In the genomic region with DNA sequence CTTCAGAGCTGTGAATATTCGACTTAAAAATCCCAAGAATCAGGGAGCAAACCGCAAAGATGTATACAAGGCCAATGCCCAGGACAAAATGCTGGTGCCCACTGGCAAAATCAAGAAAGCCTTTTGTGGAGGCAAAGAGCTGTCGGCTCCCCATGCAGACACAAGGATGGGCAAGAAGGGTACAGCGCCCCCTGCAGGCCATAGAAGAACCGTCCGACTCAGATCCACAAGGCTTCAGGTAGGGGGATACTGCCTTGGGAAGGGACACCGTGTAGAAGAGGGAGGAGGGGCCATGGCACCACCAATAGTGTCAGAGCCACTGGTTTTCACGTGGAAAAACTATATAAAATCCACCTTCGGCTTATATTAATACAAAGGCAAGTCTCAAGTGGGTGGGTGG, we compare ENCODE assay signal across 10 mouse cellular contexts.
DNase-seq lines count a peak whose midpoint lies in the region; ATAC-seq and TF ChIP-seq lines count a peak whose summit lies in the region.
"Had no signal": no experiment of that assay in that cellular context is flagged by ENCODE, and none has a peak within 500 bp of the region (broad histone marks: within the 10 kb centered on the region; RNA-seq: fewer than 3 reads in every experiment).

No protein-coding gene starts in this region.

- TF ChIP-seq EP300 in stomach, postnatal 0 days (optimal IDR thresholded peaks at IDR 0.05) = no peak

- peak; percentile 32; the same call in 1 of the 2 replicates for TF ChIP-seq CTCF in brain, embryonic 14.5 days (IDR thresholded peaks at IDR 0.05; ENCODE audit: borderline replicate concordance, extremely low read depth, insufficient read depth, insufficient read length)
- TF ChIP-seq CTCF in stomach, postnatal 0 days (IDR thresholded peaks at IDR 0.05; ENCODE audit: low read depth) = peak; percentile 38
- no peak for TF ChIP-seq CTCF in kidney, adult 2 months (conservative IDR thresholded peaks at IDR 0.05; ENCODE audit: insufficient read depth, insufficient read length, low read depth, low read length)

- no peak overlapping the region for H3K9ac ChIP-seq in hindbrain, embryonic 11.5 days (ENCODE audit: low read depth, low read length)
- no peak overlapping the region for H3K9ac ChIP-seq in hindbrain, embryonic 13.5 days
- no peak overlapping the region for H3K9ac ChIP-seq in midbrain, embryonic 11.5 days (ENCODE audit: low read length)
- H3K9ac ChIP-seq in midbrain, embryonic 15.5 days = no peak overlapping the region
- no peak overlapping the region for H3K9ac ChIP-seq in stomach, postnatal 0 days (ENCODE audit: low read length)

- no peaks in the 10 kb centered on the region for H3K9me3 ChIP-seq in hindbrain, embryonic 11.5 days (ENCODE audit: control insufficient read depth, low read length)
- no peaks in the 10 kb centered on the region for H3K9me3 ChIP-seq in hindbrain, embryonic 13.5 days
- no peaks in the 10 kb centered on the region for H3K9me3 ChIP-seq in midbrain, embryonic 11.5 days (ENCODE audit: control insufficient read depth, low read length)
- no peaks in the 10 kb centered on the region for H3K9me3 ChIP-seq in midbrain, embryonic 15.5 days
- H3K9me3 ChIP-seq in stomach, postnatal 0 days (ENCODE audit: control insufficient read depth, low read length) = no peaks in the 10 kb centered on the region

- no peaks in the 10 kb centered on the region for H3K27me3 ChIP-seq in hindbrain, embryonic 11.5 days (ENCODE audit: control insufficient read depth, insufficient read depth, low read length)
- no peaks in the 10 kb centered on the region for H3K27me3 ChIP-seq in hindbrain, embryonic 13.5 days
- no peaks in the 10 kb centered on the region for H3K27me3 ChIP-seq in midbrain, embryonic 11.5 days (ENCODE audit: control insufficient read depth, insufficient read depth, low read length)
- H3K27me3 ChIP-seq in midbrain, embryonic 15.5 days (replicated peaks) = no peaks in the 10 kb centered on the region
- H3K27me3 ChIP-seq in stomach, postnatal 0 days (ENCODE audit: control insufficient read depth, insufficient read depth, low read length) = no peaks in the 10 kb centered on the region
- H3K27me3 ChIP-seq in kidney, adult 2 months (replicated peaks; ENCODE audit: control insufficient read depth, insufficient read depth, low read length) = no peaks in the 10 kb centered on the region

- H3K27ac ChIP-seq in hindbrain, embryonic 11.5 days (ENCODE audit: low read depth, low read length) = no peak overlapping the region
- H3K27ac ChIP-seq in hindbrain, embryonic 13.5 days = no peak overlapping the region
- H3K27ac ChIP-seq in midbrain, embryonic 11.5 days (ENCODE audit: low read depth, low read length) = no peak overlapping the region
- no peak overlapping the region for H3K27ac ChIP-seq in midbrain, embryonic 15.5 days
- H3K27ac ChIP-seq in stomach, postnatal 0 days (replicated peaks) = no peak overlapping the region
- H3K27ac ChIP-seq in kidney, adult 2 months (ENCODE audit: insufficient read depth, low read depth, low read length) = no peak overlapping the region

- H3K36me3 ChIP-seq in hindbrain, embryonic 11.5 days (ENCODE audit: control insufficient read depth, insufficient read depth, low read length) = no peaks in the 10 kb centered on the region
- no peaks in the 10 kb centered on the region for H3K36me3 ChIP-seq in hindbrain, embryonic 13.5 days
- no peaks in the 10 kb centered on the region for H3K36me3 ChIP-seq in midbrain, embryonic 11.5 days (ENCODE audit: control insufficient read depth, insufficient read depth, low read length)
- H3K36me3 ChIP-seq in midbrain, embryonic 15.5 days (replicated peaks) = no peaks in the 10 kb centered on the region
- H3K36me3 ChIP-seq in stomach, postnatal 0 days (ENCODE audit: control insufficient read depth, insufficient read depth, low read length) = no peaks in the 10 kb centered on the region
- H3K36me3 ChIP-seq in kidney, adult 2 months (ENCODE audit: control insufficient read depth, insufficient read depth, low read length) = no peaks in the 10 kb centered on the region

- no peak overlapping the region for H3K4me2 ChIP-seq in hindbrain, embryonic 11.5 days (replicated peaks; ENCODE audit: low read depth, low read length)
- no peak overlapping the region for H3K4me2 ChIP-seq in hindbrain, embryonic 13.5 days
- H3K4me2 ChIP-seq in midbrain, embryonic 11.5 days = no peak overlapping the region
- no peak overlapping the region for H3K4me2 ChIP-seq in midbrain, embryonic 15.5 days
- H3K4me2 ChIP-seq in stomach, postnatal 0 days (replicated peaks; ENCODE audit: low read depth) = no peak overlapping the region

- H3K4me1 ChIP-seq in hindbrain, embryonic 11.5 days (replicated peaks; ENCODE audit: control insufficient read depth, insufficient read depth, low read length) = no peaks in the 10 kb centered on the region
- no peaks in the 10 kb centered on the region for H3K4me1 ChIP-seq in hindbrain, embryonic 13.5 days (replicated peaks)
- H3K4me1 ChIP-seq in midbrain, embryonic 11.5 days (ENCODE audit: control insufficient read depth, insufficient read depth, low read length) = no peaks in the 10 kb centered on the region
- H3K4me1 ChIP-seq in midbrain, embryonic 15.5 days = no peaks in the 10 kb centered on the region; the same call in 1 of the 2 replicates
- no peaks in the 10 kb centered on the region for H3K4me1 ChIP-seq in stomach, postnatal 0 days (replicated peaks; ENCODE audit: control insufficient read depth, insufficient read depth)
- H3K4me1 ChIP-seq in kidney, adult 2 months (ENCODE audit: control insufficient read depth, insufficient read depth, low read length) = no peaks in the 10 kb centered on the region

- H3K4me3 ChIP-seq in hindbrain, embryonic 11.5 days (ENCODE audit: low read depth, low read length) = no peak overlapping the region
- no peak overlapping the region for H3K4me3 ChIP-seq in hindbrain, embryonic 13.5 days
- no peak overlapping the region for H3K4me3 ChIP-seq in midbrain, embryonic 11.5 days (ENCODE audit: low read depth, low read length)
- no peak overlapping the region for H3K4me3 ChIP-seq in midbrain, embryonic 15.5 days
- no peak overlapping the region for H3K4me3 ChIP-seq in stomach, postnatal 0 days (ENCODE audit: low read depth, low read length)
- no peak overlapping the region for H3K4me3 ChIP-seq in kidney, adult 2 months (ENCODE audit: insufficient read depth, low read depth, low read length)

- no peak for ATAC-seq in hindbrain, embryonic 11.5 days (ENCODE audit: low FRiP score)
- ATAC-seq in hindbrain, embryonic 13.5 days (ENCODE audit: low FRiP score) = no peak
- no peak for ATAC-seq in midbrain, embryonic 11.5 days (ENCODE audit: low FRiP score)
- no peak for ATAC-seq in midbrain, embryonic 15.5 days (replicated peaks)
- no peak for ATAC-seq in stomach, postnatal 0 days (ENCODE audit: low FRiP score, low TSS enrichment)

- TF ChIP-seq POLR2A in brain, embryonic 14.5 days (IDR thresholded peaks at IDR 0.05; ENCODE audit: borderline replicate concordance, extremely low read depth, insufficient read depth, insufficient read length, poor library complexity, severe bottlenecking) = no peak
- TF ChIP-seq POLR2A in kidney, adult 2 months (IDR thresholded peaks at IDR 0.05; ENCODE audit: low read depth, low read length) = no peak

- DNase-seq in hindbrain, embryonic 11.5 days (ENCODE audit: low spot score) = peak; percentile 36
- DNase-seq in midbrain, embryonic 11.5 days (ENCODE audit: low spot score, missing footprints) = peak; percentile 86
- no peak for DNase-seq in brain, embryonic 14.5 days (ENCODE audit: low read depth)
- DNase-seq in stomach, postnatal 0 days (ENCODE audit: low spot score) = no peak
- DNase-seq in kidney, adult 2 months = no peak
- DNase-seq: gastrocnemius, postnatal 36 days; kidney, adult 9 months; lung, postnatal 10 days had no signal

- WGBS in hindbrain, embryonic 11.5 days = 38% methylated on average over 9 of the region's 9 CpGs
- 38% methylated on average over 9 of the region's 9 CpGs for WGBS in hindbrain, embryonic 13.5 days
- WGBS in midbrain, embryonic 11.5 days = 40% methylated on average over 9 of the region's 9 CpGs
- WGBS in midbrain, embryonic 15.5 days = 40% methylated on average over 9 of the region's 9 CpGs
- 41% methylated on average over 9 of the region's 9 CpGs for WGBS in stomach, postnatal 0 days
- WGBS in kidney, adult 2 months = 40% methylated on average over 9 of the region's 9 CpGs

Comparison
In these comparisons a context has a peak if more than half of its experiments do, and no peak if none do; other contexts are left out.
1. DNase-seq: peak in hindbrain, embryonic 11.5 days (single experiment) and midbrain, embryonic 11.5 days (single experiment); none in brain, embryonic 14.5 days (single experiment), stomach, postnatal 0 days (single experiment) and kidney, adult 2 months (single experiment).